Comparison of ENCODE assay signal across 8 mouse cellular contexts in genomic region chr9:56996028-56996346, GRCm38 (mm10). TPM values are rescaled to one million over a fixed set of nuclear protein-coding genes. Genes with fewer than 3 reads are reported as not detected.
A peak's percentile ranks its signal among the peaks of the same experiment; 100 is the strongest.
DNase-seq lines count a peak whose midpoint lies in the region; ATAC-seq and TF ChIP-seq lines count a peak whose summit lies in the region.

No protein-coding gene starts in this region.

- peak overlapping the region; percentile 81 for H3K4me2 ChIP-seq in forebrain, embryonic 15.5 days (replicated peaks)
- peak overlapping the region; percentile 84 for H3K4me2 ChIP-seq in intestine, embryonic 16.5 days (ENCODE audit: low read depth, low read length)
- H3K4me2 ChIP-seq in liver, embryonic 14.5 days (ENCODE audit: low read depth) = peak overlapping the region; percentile 84
- peak overlapping the region; percentile 67 for H3K4me2 ChIP-seq in neural tube, embryonic 15.5 days

- no peaks in the 10 kb centered on the region for H3K36me3 ChIP-seq in forebrain, embryonic 15.5 days
- H3K36me3 ChIP-seq in intestine, embryonic 16.5 days (ENCODE audit: control insufficient read depth, insufficient read depth, low read length) = no peaks in the 10 kb centered on the region
- H3K36me3 ChIP-seq in liver, embryonic 14.5 days (replicated peaks; ENCODE audit: control insufficient read depth, insufficient read depth, low read depth) = no peaks in the 10 kb centered on the region
- no peaks in the 10 kb centered on the region for H3K36me3 ChIP-seq in neural tube, embryonic 15.5 days

- peak overlapping the region; percentile 92 for H3K27ac ChIP-seq in brown adipose tissue, adult 24 weeks (replicated peaks; ENCODE audit: low read depth, low read length)
- H3K27ac ChIP-seq in forebrain, embryonic 15.5 days (replicated peaks) = peak overlapping the region; percentile 92
- peak overlapping the region; percentile 95 for H3K27ac ChIP-seq in intestine, embryonic 16.5 days (ENCODE audit: low read length)
- no peak overlapping the region for H3K27ac ChIP-seq in liver, embryonic 14.5 days
- peak overlapping the region; percentile 92 for H3K27ac ChIP-seq in neural tube, embryonic 15.5 days (replicated peaks)

- peak overlapping the region; percentile 97 for H3K9ac ChIP-seq in forebrain, embryonic 15.5 days (replicated peaks)
- peak overlapping the region; percentile 93 for H3K9ac ChIP-seq in intestine, embryonic 16.5 days (ENCODE audit: low read depth, low read length)
- peak overlapping the region; percentile 77 for H3K9ac ChIP-seq in liver, embryonic 14.5 days (replicated peaks)
- peak overlapping the region; percentile 75 for H3K9ac ChIP-seq in neural tube, embryonic 15.5 days (replicated peaks)

- peak overlapping the region; percentile 94 for H3K4me3 ChIP-seq in brown adipose tissue, adult 24 weeks (ENCODE audit: insufficient read depth, low read depth, low read length)
- H3K4me3 ChIP-seq in forebrain, embryonic 15.5 days = peak overlapping the region; percentile 60
- H3K4me3 ChIP-seq in intestine, embryonic 16.5 days (ENCODE audit: low read length) = peak overlapping the region; percentile 87
- peak overlapping the region; percentile 78 to 79 for H3K4me3 ChIP-seq in liver, embryonic 14.5 days (ENCODE audit: insufficient read depth in 1 of 2, low read depth in 2 of 2, low read length in 2 of 2)
- peak overlapping the region; percentile 82 for H3K4me3 ChIP-seq in neural tube, embryonic 15.5 days (replicated peaks)

- ATAC-seq in forebrain, embryonic 15.5 days (replicated peaks) = peak; percentile 7; the same call in 1 of the 2 replicates
- ATAC-seq in intestine, embryonic 16.5 days = peak; percentile 12; the same call in 1 of the 2 replicates
- ATAC-seq in liver, embryonic 14.5 days (ENCODE audit: insufficient read depth) = no peak
- no peak for ATAC-seq in neural tube, embryonic 15.5 days (ENCODE audit: low FRiP score)

- peak; percentile 7 for DNase-seq in thymus, postnatal 14 days
- DNase-seq in thymus, postnatal 10 days (ENCODE audit: low spot score in 2 of 2) = no peak
- DNase-seq in liver, embryonic 14.5 days (ENCODE audit: low read depth in 3 of 3, low spot score in 3 of 3) = no peak
- DNase-seq in spleen, postnatal 36 days (ENCODE audit: low spot score in 2 of 2) = no peak

- H3K27me3 ChIP-seq in forebrain, embryonic 15.5 days = no peaks in the 10 kb centered on the region
- no peaks in the 10 kb centered on the region for H3K27me3 ChIP-seq in intestine, embryonic 16.5 days (replicated peaks; ENCODE audit: control insufficient read depth, insufficient read depth, low read length)
- H3K27me3 ChIP-seq in liver, embryonic 14.5 days (ENCODE audit: control insufficient read depth, insufficient read depth, low read length) = peaks cover 7% of the 10 kb centered on the region
- no peaks in the 10 kb centered on the region for H3K27me3 ChIP-seq in neural tube, embryonic 15.5 days (replicated peaks)

- WGBS in forebrain, embryonic 15.5 days = 0% methylated on average over 5 of the region's 5 CpGs
- WGBS in intestine, embryonic 16.5 days = 2% methylated on average over 5 of the region's 5 CpGs
- 3% methylated on average over 5 of the region's 5 CpGs for WGBS in liver, embryonic 14.5 days (ENCODE audit: insufficient replicate concordance)
- 0% methylated on average over 5 of the region's 5 CpGs for WGBS in neural tube, embryonic 15.5 days

- TF ChIP-seq EP300 in liver, embryonic 14.5 days (IDR thresholded peaks at IDR 0.05; ENCODE audit: low read depth) = no peak

- TF ChIP-seq CTCF in liver, embryonic 14.5 days (IDR thresholded peaks at IDR 0.05; ENCODE audit: low read depth) = no peak

- H3K9me3 ChIP-seq in forebrain, embryonic 15.5 days = no peaks in the 10 kb centered on the region
- no peaks in the 10 kb centered on the region for H3K9me3 ChIP-seq in intestine, embryonic 16.5 days (ENCODE audit: control insufficient read depth, low read length)
- no peaks in the 10 kb centered on the region for H3K9me3 ChIP-seq in liver, embryonic 14.5 days (ENCODE audit: control insufficient read depth, low read length)
- H3K9me3 ChIP-seq in neural tube, embryonic 15.5 days (replicated peaks) = no peaks in the 10 kb centered on the region

- H3K4me1 ChIP-seq in brown adipose tissue, adult 24 weeks (ENCODE audit: control insufficient read depth, insufficient read depth, insufficient read length, low read length) = peaks cover 5% of the 10 kb centered on the region; the same call in 1 of the 2 replicates
- H3K4me1 ChIP-seq in forebrain, embryonic 15.5 days = peaks cover 23% of the 10 kb centered on the region
- no peaks in the 10 kb centered on the region for H3K4me1 ChIP-seq in intestine, embryonic 16.5 days (ENCODE audit: control insufficient read depth, insufficient read depth, low read length)
- H3K4me1 ChIP-seq in liver, embryonic 14.5 days (replicated peaks; ENCODE audit: control insufficient read depth in 2 of 2, insufficient read depth in 2 of 2, low read length in 1 of 2) = peaks cover 0 to 5% of the 10 kb centered on the region in 2 experiments; a peak in 2 of 4 replicates
- H3K4me1 ChIP-seq in neural tube, embryonic 15.5 days = peaks cover 19% of the 10 kb centered on the region

RNA-seq across cellular contexts. Expression of gene Ptpn9, which starts 1.3 kb away (rescaled TPM):
- 9.8 and 13.4 TPM in 2 replicates for polyA plus RNA-seq in brown adipose tissue, adult 24 weeks (2012; ENCODE audit: insufficient read depth, insufficient read length, missing spikeins)
- 27.5 and 29.0 TPM in 2 replicates for polyA plus RNA-seq in forebrain, embryonic 15.5 days (2015; fragmentation: Nextera tagmentation; extraction: Ambion mirVana)
- 8.0 and 8.7 TPM in 2 replicates for polyA plus RNA-seq in intestine, embryonic 16.5 days (2015; fragmentation: Nextera tagmentation; extraction: Ambion mirVana)
- 3.1 and 3.4 TPM in 2 replicates for polyA plus RNA-seq in liver, embryonic 14.5 days (2012; rRNA removed)
- polyA plus RNA-seq in liver, embryonic 14.5 days (2014; fragmentation: Nextera tagmentation; extraction: Ambion mirVana) = 2.7 and 4.0 TPM in 2 replicates
- polyA plus RNA-seq in neural tube, embryonic 15.5 days (2015; fragmentation: Nextera tagmentation; extraction: Ambion mirVana) = 23.8 and 24.9 TPM in 2 replicates

RNA-seq across cellular contexts. Expression of gene Snupn, which starts 45.3 kb away (rescaled TPM):
- 9.4 and 10.9 TPM in 2 replicates for polyA plus RNA-seq in brown adipose tissue, adult 24 weeks (2012; ENCODE audit: insufficient read depth, insufficient read length, missing spikeins)
- 29.5 and 31.9 TPM in 2 replicates for polyA plus RNA-seq in forebrain, embryonic 15.5 days (2015; fragmentation: Nextera tagmentation; extraction: Ambion mirVana)
- 12.3 and 12.4 TPM in 2 replicates for polyA plus RNA-seq in intestine, embryonic 16.5 days (2015; fragmentation: Nextera tagmentation; extraction: Ambion mirVana)
- 3.6 and 4.6 TPM in 2 replicates for polyA plus RNA-seq in liver, embryonic 14.5 days (2012; rRNA removed)
- 8.7 and 8.8 TPM in 2 replicates for polyA plus RNA-seq in liver, embryonic 14.5 days (2014; fragmentation: Nextera tagmentation; extraction: Ambion mirVana)
- 28.3 and 29.6 TPM in 2 replicates for polyA plus RNA-seq in neural tube, embryonic 15.5 days (2015; fragmentation: Nextera tagmentation; extraction: Ambion mirVana)

RNA-seq across cellular contexts. Expression of gene Imp3, which starts 58.7 kb away (rescaled TPM):
- polyA plus RNA-seq in brown adipose tissue, adult 24 weeks (2012; ENCODE audit: insufficient read depth, insufficient read length, missing spikeins) = 52.9 and 57.6 TPM in 2 replicates
- polyA plus RNA-seq in forebrain, embryonic 15.5 days (2015; fragmentation: Nextera tagmentation; extraction: Ambion mirVana) = 79.2 and 85.0 TPM in 2 replicates
- polyA plus RNA-seq in intestine, embryonic 16.5 days (2015; fragmentation: Nextera tagmentation; extraction: Ambion mirVana) = 60.9 and 67.2 TPM in 2 replicates
- 69.2 and 93.9 TPM in 2 replicates for polyA plus RNA-seq in liver, embryonic 14.5 days (2012; rRNA removed)
- polyA plus RNA-seq in liver, embryonic 14.5 days (2014; fragmentation: Nextera tagmentation; extraction: Ambion mirVana) = 49.0 and 49.8 TPM in 2 replicates
- polyA plus RNA-seq in neural tube, embryonic 15.5 days (2015; fragmentation: Nextera tagmentation; extraction: Ambion mirVana) = 73.7 and 77.5 TPM in 2 replicates

Comparison
In these comparisons a context has a peak if more than half of its experiments do, and no peak if none do; other contexts are left out.
1. ATAC-seq: peak in forebrain, embryonic 15.5 days (single experiment) and intestine, embryonic 16.5 days (single experiment); none in liver, embryonic 14.5 days (single experiment) and neural tube, embryonic 15.5 days (single experiment).
2. Peak in every context shown above with its lines, with median percentiles within 50 percentile points of each other: H3K4me3 ChIP-seq, H3K4me2 ChIP-seq and H3K9ac ChIP-seq.